Mouse (Mus musculus): ENCODE results near the gene Ppat. TPM values are rescaled to one million over a fixed set of nuclear protein-coding genes. Genes with fewer than 3 reads are reported as not detected.
"Not testable (repeated sequence)": the region's sequence is repeated elsewhere in the genome, so short reads cannot be mapped to it uniquely, and the experiment has no call there.

Gene Ppat
- polyA plus RNA-seq, 1 experiment from 2014 or later, result 38.7 TPM

DNA sequence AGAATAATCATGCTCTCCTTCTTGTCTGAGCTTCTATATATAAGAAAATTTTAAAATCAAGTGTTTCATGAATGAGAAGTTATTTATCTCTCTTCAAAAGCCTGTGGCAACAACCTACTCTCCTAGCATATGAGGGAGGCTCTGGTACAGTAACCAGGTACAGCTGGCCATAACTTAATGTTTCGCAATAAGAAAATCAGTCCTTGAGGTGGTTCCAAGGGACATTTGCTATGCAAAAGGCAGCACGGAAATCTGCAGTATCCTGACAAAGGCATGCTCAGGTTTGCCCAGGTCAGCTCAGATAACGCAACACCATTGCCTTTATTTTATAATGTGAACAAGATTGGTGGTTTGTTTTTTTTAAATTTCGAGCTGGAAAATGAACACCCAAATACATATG lies 9.4 kb downstream of the Ppat start:
- no peaks in the 10 kb centered on the region for H3K9me3 ChIP-seq (replicated peaks; ENCODE audit: control insufficient read depth, low read length)
- H3K4me2 ChIP-seq, result no peak overlapping the region
- H3K27me3 ChIP-seq (ENCODE audit: control insufficient read depth, insufficient read depth, low read length), result no peaks in the 10 kb centered on the region
- H3K4me1 ChIP-seq (ENCODE audit: control insufficient read depth, insufficient read depth, low read length), result peaks cover 13% of the 10 kb centered on the region
- ATAC-seq (replicated peaks; ENCODE audit: insufficient number of reproducible peaks, low FRiP score, low TSS enrichment), result no peak
- H3K36me3 ChIP-seq (ENCODE audit: control insufficient read depth, insufficient read depth, low read length), result 0 out of 2 replicates have a peak, but pooled peaks cover 2% of the 10 kb centered on the region
- no peak overlapping the region for H3K27ac ChIP-seq (ENCODE audit: low read depth, low read length)
- H3K9ac ChIP-seq (ENCODE audit: low read depth, low read length), result no peak overlapping the region
- no peak overlapping the region for H3K4me3 ChIP-seq (ENCODE audit: low read depth, low read length)
- 88% methylated on average over 4 of the region's 4 CpGs for WGBS (ENCODE audit: insufficient replicate concordance)

DNA sequence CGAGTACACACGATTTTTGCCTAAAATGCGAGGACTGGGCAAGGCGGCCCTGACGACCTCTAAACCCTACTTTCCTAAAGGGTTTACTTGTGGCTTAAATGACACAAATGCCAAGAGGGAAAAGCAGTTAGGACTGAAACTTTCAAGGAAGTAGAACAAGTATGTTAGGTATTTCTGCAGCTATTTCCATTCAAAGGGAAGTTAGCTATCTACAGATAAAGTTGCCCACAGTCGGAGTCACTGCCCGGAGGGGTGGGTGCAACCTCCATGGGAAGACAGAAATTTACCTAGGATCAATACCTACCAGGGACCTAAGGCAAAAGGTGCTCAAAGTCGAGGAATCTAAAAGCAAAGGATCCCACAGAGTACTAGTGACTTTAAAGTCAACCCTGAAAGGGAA lies 11.7 kb downstream of the Ppat start:
- no peaks in the 10 kb centered on the region for H3K27me3 ChIP-seq (ENCODE audit: control insufficient read depth, insufficient read depth, low read length)
- no peak overlapping the region for H3K9ac ChIP-seq (ENCODE audit: low read depth, low read length)
- H3K4me3 ChIP-seq (ENCODE audit: low read depth, low read length), result no peak overlapping the region
- H3K36me3 ChIP-seq (ENCODE audit: control insufficient read depth, insufficient read depth, low read length), result no peaks in the 10 kb centered on the region
- peaks cover 5% of the 10 kb centered on the region; the same call in 1 of the 2 replicates for H3K4me1 ChIP-seq (ENCODE audit: control insufficient read depth, insufficient read depth, low read length)
- H3K9me3 ChIP-seq (replicated peaks; ENCODE audit: control insufficient read depth, low read length), result no peaks in the 10 kb centered on the region
- 67% methylated on average over 8 of the region's 8 CpGs for WGBS (ENCODE audit: insufficient replicate concordance)
- H3K4me2 ChIP-seq, result no peak overlapping the region
- H3K27ac ChIP-seq (ENCODE audit: low read depth, low read length), result no peak overlapping the region
- ATAC-seq (replicated peaks; ENCODE audit: insufficient number of reproducible peaks, low FRiP score, low TSS enrichment), result no peak

DNA sequence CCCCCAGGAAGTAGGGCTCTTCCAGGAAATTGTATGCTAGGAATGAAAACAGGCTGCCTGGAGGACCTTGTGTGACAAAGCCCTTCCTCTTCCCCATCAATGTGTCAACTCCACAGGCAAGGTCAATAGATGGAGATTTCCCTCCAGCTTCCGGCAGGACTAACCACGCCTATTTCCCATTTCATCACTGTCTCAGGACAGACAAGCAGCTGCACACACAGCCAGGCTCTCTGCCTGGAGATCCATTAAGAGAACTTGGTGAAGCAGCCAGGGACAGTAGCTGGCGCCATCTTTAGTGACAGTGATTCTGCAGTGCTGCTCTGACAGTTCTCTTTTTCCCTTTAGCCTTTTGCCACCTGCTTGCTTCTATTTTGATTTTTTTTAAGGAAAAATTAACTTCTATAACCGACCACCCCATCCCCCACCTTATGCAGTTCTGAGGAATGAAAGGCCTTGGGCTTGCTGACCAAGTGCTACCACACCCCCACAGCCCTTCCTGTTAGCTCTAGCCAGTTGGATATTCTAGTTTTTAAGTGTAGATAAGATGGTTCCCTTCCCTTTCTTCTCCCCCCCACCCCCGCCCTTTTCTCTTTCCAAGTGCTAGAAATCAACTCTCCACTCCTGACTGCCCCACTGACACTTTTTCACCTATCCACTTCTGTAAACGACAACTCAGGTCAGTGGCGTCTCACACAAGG lies 22.0 kb downstream of the Ppat start:
- Histone ChIP-seq H3K4me3 (ENCODE audit: low read depth, low read length) (no peak overlapping the region), H3K27me3 (ENCODE audit: control insufficient read depth, insufficient read depth, low read length) (no peaks in the 10 kb centered on the region), H3K9ac (ENCODE audit: low read depth, low read length) (no peak overlapping the region), H3K4me2 (peak overlapping the region; percentile 24; the same call in 1 of the 2 replicates), H3K9me3 (replicated peaks; ENCODE audit: control insufficient read depth, low read length) (no peaks in the 10 kb centered on the region), H3K36me3 (ENCODE audit: control insufficient read depth, insufficient read depth, low read length) (peaks cover 17% of the 10 kb centered on the region), H3K27ac (ENCODE audit: low read depth, low read length) (peak overlapping the region; percentile 81), H3K4me1 (ENCODE audit: control insufficient read depth, insufficient read depth, low read length) (peaks cover 21% of the 10 kb centered on the region)
- WGBS (ENCODE audit: insufficient replicate concordance), result 44% methylated on average over 7 of the region's 7 CpGs
- ATAC-seq (replicated peaks; ENCODE audit: insufficient number of reproducible peaks, low FRiP score, low TSS enrichment), result peak; percentile 59; the same call in 1 of the 2 replicates

DNA sequence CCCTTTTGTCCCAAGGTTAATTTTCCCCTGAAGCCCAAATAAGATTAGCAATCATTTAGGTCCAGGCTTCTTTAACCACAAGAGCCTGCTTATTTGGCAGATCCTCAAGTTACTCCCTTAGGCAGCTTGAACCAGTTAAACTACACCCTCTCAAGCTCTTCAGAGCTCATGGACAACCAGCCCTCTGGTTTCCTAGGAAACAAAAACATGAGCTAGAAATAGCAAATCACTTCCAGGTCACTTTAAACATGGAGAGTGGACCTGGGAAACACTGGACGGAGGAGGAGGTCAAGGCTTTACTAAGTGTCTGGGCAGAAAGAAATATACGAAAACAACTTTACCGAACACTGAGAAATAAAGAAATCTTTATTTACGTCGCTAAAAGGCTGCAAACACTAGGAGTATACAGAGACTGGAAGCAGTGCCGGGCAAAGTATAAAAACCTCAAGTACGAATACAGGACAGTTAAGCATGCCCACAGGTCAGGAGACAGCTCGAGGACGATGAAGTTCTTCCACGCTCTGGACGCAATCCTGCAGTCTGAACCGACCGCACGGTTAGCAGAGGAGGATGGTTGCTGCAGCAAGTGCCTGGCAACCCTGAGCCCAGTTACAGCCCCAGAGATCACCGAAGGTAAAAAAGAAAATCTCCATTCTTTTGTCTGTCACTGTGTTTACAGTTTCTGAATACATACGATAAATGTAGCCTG lies 23.1 kb downstream of the Ppat start:
- H3K9me3 ChIP-seq (replicated peaks; ENCODE audit: control insufficient read depth, low read length), result no peaks in the 10 kb centered on the region
- no peaks in the 10 kb centered on the region for H3K27me3 ChIP-seq (ENCODE audit: control insufficient read depth, insufficient read depth, low read length)
- peaks cover 21% of the 10 kb centered on the region for H3K4me1 ChIP-seq (ENCODE audit: control insufficient read depth, insufficient read depth, low read length)
- peak overlapping the region; percentile 10; the same call in 1 of the 2 replicates for H3K4me3 ChIP-seq (ENCODE audit: low read depth, low read length)
- ATAC-seq (replicated peaks; ENCODE audit: insufficient number of reproducible peaks, low FRiP score, low TSS enrichment), result no peak
- H3K9ac ChIP-seq (ENCODE audit: low read depth, low read length), result peak overlapping the region; percentile 49; the same call in 1 of the 2 replicates
- H3K4me2 ChIP-seq, result peak overlapping the region; percentile 52
- H3K36me3 ChIP-seq (ENCODE audit: control insufficient read depth, insufficient read depth, low read length), result peaks cover 17% of the 10 kb centered on the region
- H3K27ac ChIP-seq (ENCODE audit: low read depth, low read length), result peak overlapping the region; percentile 81
- WGBS (ENCODE audit: insufficient replicate concordance), result 61% methylated on average over 16 of the region's 16 CpGs

DNA sequence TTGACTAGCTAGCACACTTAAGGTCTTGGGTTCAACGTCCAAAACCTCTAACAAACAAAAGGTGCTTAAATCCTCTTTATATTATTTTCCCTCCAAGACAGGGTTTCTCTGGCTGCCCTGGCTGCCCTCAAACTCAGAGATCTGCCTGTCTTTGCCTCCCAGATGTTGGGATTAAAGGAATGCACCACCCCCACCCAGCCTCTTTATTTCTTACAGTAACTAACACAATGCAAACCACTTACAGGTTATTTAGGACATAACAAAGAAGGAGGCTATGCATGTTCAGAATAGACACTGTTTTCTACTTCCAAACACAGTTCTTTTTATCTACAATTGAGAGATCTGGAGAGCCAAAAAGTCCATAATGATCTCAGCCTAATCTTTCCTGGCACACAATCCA lies 27.1 kb downstream of the Ppat start:
- Histone ChIP-seq H3K4me2 (no peak overlapping the region), H3K36me3 (ENCODE audit: control insufficient read depth, insufficient read depth, low read length) (peaks cover 28% of the 10 kb centered on the region), H3K4me3 (ENCODE audit: low read depth, low read length) (no peak overlapping the region), H3K27ac (ENCODE audit: low read depth, low read length) (no peak overlapping the region), H3K9me3 (replicated peaks; ENCODE audit: control insufficient read depth, low read length) (no peaks in the 10 kb centered on the region), H3K27me3 (ENCODE audit: control insufficient read depth, insufficient read depth, low read length) (no peaks in the 10 kb centered on the region), H3K9ac (ENCODE audit: low read depth, low read length) (no peak overlapping the region), H3K4me1 (ENCODE audit: control insufficient read depth, insufficient read depth, low read length) (peaks cover 14% of the 10 kb centered on the region)
- ATAC-seq (replicated peaks; ENCODE audit: insufficient number of reproducible peaks, low FRiP score, low TSS enrichment), result no peak
- WGBS (ENCODE audit: insufficient replicate concordance), result 74% methylated on average over 1 of the region's 1 CpGs

DNA sequence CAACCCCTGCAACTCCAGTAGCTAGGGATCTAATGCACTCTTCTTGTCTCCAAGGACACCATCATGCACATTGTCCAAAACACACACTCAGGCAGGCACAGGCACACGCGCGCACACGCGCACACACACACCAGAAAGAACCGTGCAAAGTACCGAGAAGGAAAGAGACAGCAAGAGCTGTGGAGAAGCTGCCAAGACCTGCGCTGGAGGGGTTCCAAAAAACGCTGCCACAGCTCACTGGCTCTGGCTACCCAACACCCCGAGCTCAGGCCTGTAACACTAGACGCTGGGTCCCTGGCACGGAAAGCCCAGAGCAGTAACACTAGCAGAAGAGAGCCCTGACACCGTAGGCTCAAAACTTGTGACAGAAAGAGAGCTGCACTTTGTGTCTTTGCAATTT lies 27.9 kb downstream of the Ppat start:
- H3K4me1 ChIP-seq (ENCODE audit: control insufficient read depth, insufficient read depth, low read length), result peaks cover 5% of the 10 kb centered on the region
- no peaks in the 10 kb centered on the region for H3K9me3 ChIP-seq (replicated peaks; ENCODE audit: control insufficient read depth, low read length)
- no peak overlapping the region for H3K27ac ChIP-seq (ENCODE audit: low read depth, low read length)

DNA sequence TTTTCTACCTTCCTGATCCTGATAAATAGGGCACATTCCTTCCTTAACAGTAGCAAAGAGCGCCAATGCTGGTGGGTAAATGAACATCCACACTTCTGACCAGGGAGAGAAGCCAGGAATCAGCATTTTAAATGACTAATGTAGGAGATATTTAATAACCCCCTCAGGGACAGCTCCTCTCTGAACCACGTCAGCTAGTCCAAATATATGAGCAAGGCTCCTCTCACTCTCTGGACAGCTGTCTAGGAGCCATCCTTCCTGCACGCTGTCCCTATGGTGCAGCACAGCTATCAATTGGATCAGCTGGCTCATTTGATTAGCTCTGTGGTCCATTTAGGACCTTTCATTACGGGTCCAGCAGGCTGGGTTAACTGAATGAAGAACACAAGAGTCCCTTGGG lies 28.5 kb downstream of the Ppat start:
- Histone ChIP-seq H3K9me3 (replicated peaks; ENCODE audit: control insufficient read depth, low read length) (no peaks in the 10 kb centered on the region), H3K4me2 (no peak overlapping the region), H3K27me3 (ENCODE audit: control insufficient read depth, insufficient read depth, low read length) (no peaks in the 10 kb centered on the region), H3K36me3 (ENCODE audit: control insufficient read depth, insufficient read depth, low read length) (peaks cover 32% of the 10 kb centered on the region), H3K4me1 (ENCODE audit: control insufficient read depth, insufficient read depth, low read length) (no peaks in the 10 kb centered on the region), H3K27ac (ENCODE audit: low read depth, low read length) (no peak overlapping the region), H3K9ac (ENCODE audit: low read depth, low read length) (no peak overlapping the region), H3K4me3 (ENCODE audit: low read depth, low read length) (no peak overlapping the region)
- ATAC-seq (replicated peaks; ENCODE audit: insufficient number of reproducible peaks, low FRiP score, low TSS enrichment), result no peak
- 88% methylated on average over 4 of the region's 4 CpGs for WGBS (ENCODE audit: insufficient replicate concordance)

More for the DNA sequence above, 27.9 kb downstream of the Ppat start:
- Histone ChIP-seq H3K27me3 (ENCODE audit: control insufficient read depth, insufficient read depth, low read length) (no peaks in the 10 kb centered on the region), H3K4me2 (no peak overlapping the region), H3K4me3 (ENCODE audit: low read depth, low read length) (no peak overlapping the region), H3K9ac (ENCODE audit: low read depth, low read length) (no peak overlapping the region), H3K36me3 (ENCODE audit: control insufficient read depth, insufficient read depth, low read length) (peaks cover 28% of the 10 kb centered on the region)
- WGBS (ENCODE audit: insufficient replicate concordance), result 90% methylated on average over 13 of the region's 13 CpGs
- ATAC-seq (replicated peaks; ENCODE audit: insufficient number of reproducible peaks, low FRiP score, low TSS enrichment), result no peak

DNA sequence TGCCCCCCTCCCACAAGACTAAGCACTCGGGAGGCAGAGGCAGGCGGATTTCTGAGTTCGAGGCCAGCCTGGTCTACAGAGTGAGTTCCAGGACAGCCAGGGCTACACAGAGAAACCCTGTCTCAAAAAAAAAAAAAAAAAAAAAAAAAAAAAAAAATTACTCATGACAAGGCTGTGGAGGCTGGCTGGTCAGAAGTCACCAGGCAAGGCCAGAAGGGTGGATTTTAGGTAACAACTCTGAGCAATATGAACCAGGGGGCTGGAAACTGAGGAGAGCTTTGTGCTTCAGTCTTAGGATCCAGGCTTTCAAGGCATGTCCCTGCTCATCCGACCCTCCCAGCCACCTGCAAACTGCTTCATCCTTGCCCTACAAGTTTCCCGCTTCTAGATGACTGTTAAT lies 38.9 kb downstream of the Ppat start:
- H3K9me3 ChIP-seq (replicated peaks; ENCODE audit: control insufficient read depth, low read length); H3K4me1 ChIP-seq (ENCODE audit: control insufficient read depth, insufficient read depth, low read length); H3K4me3 ChIP-seq (ENCODE audit: low read depth, low read length); H3K27ac ChIP-seq (ENCODE audit: low read depth, low read length); ATAC-seq (replicated peaks; ENCODE audit: insufficient number of reproducible peaks, low FRiP score, low TSS enrichment); H3K36me3 ChIP-seq (ENCODE audit: control insufficient read depth, insufficient read depth, low read length); H3K9ac ChIP-seq (ENCODE audit: low read depth, low read length); H3K4me2 ChIP-seq; H3K27me3 ChIP-seq (ENCODE audit: control insufficient read depth, insufficient read depth, low read length): not testable (repeated sequence)
- 91% methylated on average over 5 of the region's 5 CpGs for WGBS (ENCODE audit: insufficient replicate concordance)
